8 mouse cellular contexts compared by ENCODE assay signal in genomic region chr1:152902665-152903516, GRCm38 (mm10). TPM values are rescaled to one million over a fixed set of nuclear protein-coding genes. Genes with fewer than 3 reads are reported as not detected.
DNase-seq lines count a peak whose midpoint lies in the region; ATAC-seq and TF ChIP-seq lines count a peak whose summit lies in the region.

No protein-coding gene starts in this region.

- H3K9ac ChIP-seq in heart, embryonic 11.5 days (ENCODE audit: low read depth, low read length): peak overlapping the region; percentile 98
- H3K9ac ChIP-seq in kidney, embryonic 16.5 days (replicated peaks; ENCODE audit: low read length): peak overlapping the region; percentile 95
- H3K9ac ChIP-seq in liver, adult 2 months (ENCODE audit: low read depth, low read length): peak overlapping the region; percentile 98

- TF ChIP-seq POLR2A in liver, adult 2 months (IDR thresholded peaks at IDR 0.05; ENCODE audit: extremely low read depth, insufficient read depth, low read length): 0 out of 2 replicates have a peak, but pooled peaks have one; percentile 22
- TF ChIP-seq POLR2A in myocyte (IDR thresholded peaks at IDR 0.05; ENCODE audit: insufficient read length, low read depth): peak; percentile 27

- 0% methylated on average over 41 of the region's 69 CpGs for WGBS in heart, embryonic 11.5 days (ENCODE audit: insufficient replicate concordance)
- WGBS in kidney, embryonic 16.5 days: 0% methylated on average over 58 of the region's 69 CpGs
- WGBS in liver, adult 2 months: under 1% methylated on average over 53 of the region's 69 CpGs

- ATAC-seq in erythroblast, adult 5-6 weeks (replicated peaks; ENCODE audit: low FRiP score, poor library complexity, severe bottlenecking): peak; percentile 82
- ATAC-seq in heart, embryonic 11.5 days (replicated peaks; ENCODE audit: insufficient number of reproducible peaks, low FRiP score, low TSS enrichment): peak; percentile 91
- peak; percentile 89 for ATAC-seq in kidney, embryonic 16.5 days (ENCODE audit: low FRiP score, low TSS enrichment)

- H3K79me2 ChIP-seq in liver, adult 2 months (ENCODE audit: control insufficient read depth, insufficient read depth, low read length): peaks cover 23% of the 10 kb centered on the region
- peaks cover 42% of the 10 kb centered on the region for H3K79me2 ChIP-seq in myocyte (ENCODE audit: control insufficient read depth, insufficient read depth)

- peak overlapping the region; percentile 97 for H3K4me3 ChIP-seq in heart, embryonic 11.5 days (ENCODE audit: low read depth, low read length)
- peak overlapping the region; percentile 94 for H3K4me3 ChIP-seq in kidney, embryonic 16.5 days (ENCODE audit: low read length)
- peak overlapping the region; percentile 96 for H3K4me3 ChIP-seq in liver, adult 2 months (ENCODE audit: insufficient read depth, low read depth, low read length)
- H3K4me3 ChIP-seq in myocyte: peak overlapping the region; percentile 46

- no peak for TF ChIP-seq CTCF in liver, adult 2 months (IDR thresholded peaks at IDR 0.05; ENCODE audit: low read depth, low read length)

- peak; percentile 91 to 94 for DNase-seq in B cell, adult 2 months
- peak; percentile 99 for DNase-seq in brain, adult 2 months (ENCODE audit: low read depth, low spot score)
- DNase-seq in liver, adult 2 months (ENCODE audit: extremely low read depth, low read depth, low spot score): peak; percentile 84
- peak; percentile 97 for DNase-seq in splenic B cell, adult 2 months (ENCODE audit: low read depth, low spot score)

- peak overlapping the region; percentile 95 for H3K4me2 ChIP-seq in heart, embryonic 11.5 days
- peak overlapping the region; percentile 98 for H3K4me2 ChIP-seq in kidney, embryonic 16.5 days (replicated peaks; ENCODE audit: low read depth, low read length)
- peak overlapping the region; percentile 99 for H3K4me2 ChIP-seq in myocyte (ENCODE audit: low read depth)

- peak overlapping the region; percentile 89 for H3ac ChIP-seq in myocyte (ENCODE audit: control insufficient read depth, insufficient read length)

- no peaks in the 10 kb centered on the region for H3K27me3 ChIP-seq in heart, embryonic 11.5 days (ENCODE audit: control insufficient read depth, insufficient read depth, low read length)
- H3K27me3 ChIP-seq in kidney, embryonic 16.5 days (ENCODE audit: insufficient read depth, low read length): no peaks in the 10 kb centered on the region
- H3K27me3 ChIP-seq in liver, adult 2 months (ENCODE audit: control insufficient read depth, insufficient read depth, low read length): no peaks in the 10 kb centered on the region
- no peaks in the 10 kb centered on the region for H3K27me3 ChIP-seq in myocyte (ENCODE audit: control insufficient read depth, insufficient read depth, insufficient read length)
- no peaks in the 10 kb centered on the region for H3K27me3 ChIP-seq in splenic B cell, adult 2 months (ENCODE audit: control insufficient read depth, insufficient read depth, low read length, poor library complexity, severe bottlenecking)

- no peaks in the 10 kb centered on the region; the same call in 1 of the 2 replicates for H3K36me3 ChIP-seq in heart, embryonic 11.5 days (ENCODE audit: control insufficient read depth, insufficient read depth, low read length)
- H3K36me3 ChIP-seq in kidney, embryonic 16.5 days (ENCODE audit: insufficient read depth, low read length): no peaks in the 10 kb centered on the region
- no peaks in the 10 kb centered on the region for H3K36me3 ChIP-seq in liver, adult 2 months (ENCODE audit: control insufficient read depth, insufficient read depth, low read length)
- H3K36me3 ChIP-seq in myocyte (ENCODE audit: control insufficient read depth, insufficient read depth): no peaks in the 10 kb centered on the region
- no peaks in the 10 kb centered on the region for H3K36me3 ChIP-seq in splenic B cell, adult 2 months (ENCODE audit: control insufficient read depth, insufficient read depth, low read length, poor library complexity, severe bottlenecking)

- peak overlapping the region; percentile 98 for H3K27ac ChIP-seq in heart, embryonic 11.5 days (ENCODE audit: low read depth, low read length)
- H3K27ac ChIP-seq in kidney, embryonic 16.5 days (ENCODE audit: low read length): peak overlapping the region; percentile 100
- H3K27ac ChIP-seq in liver, adult 2 months (replicated peaks; ENCODE audit: insufficient read depth, low read depth, low read length): peak overlapping the region; percentile 99

- no peaks in the 10 kb centered on the region for H3K9me3 ChIP-seq in heart, embryonic 11.5 days (replicated peaks; ENCODE audit: control insufficient read depth, low read length)
- no peaks in the 10 kb centered on the region for H3K9me3 ChIP-seq in kidney, embryonic 16.5 days (ENCODE audit: low read length)

- H3K4me1 ChIP-seq in heart, embryonic 11.5 days (ENCODE audit: control insufficient read depth, insufficient read depth, low read length): peaks cover 7% of the 10 kb centered on the region; the same call in 1 of the 2 replicates
- H3K4me1 ChIP-seq in kidney, embryonic 16.5 days (ENCODE audit: insufficient read depth, low read length): peaks cover 17% of the 10 kb centered on the region
- H3K4me1 ChIP-seq in liver, adult 2 months (ENCODE audit: control insufficient read depth, insufficient read depth, low read length): peaks cover 4% of the 10 kb centered on the region; the same call in 1 of the 2 replicates

TF ChIP-seq in myocyte, 11 proteins besides CTCF, POLR2A, EP300 and RAD21:
- TF ChIP-seq E2F4 (IDR thresholded peaks at IDR 0.05; ENCODE audit: insufficient read depth) (no peak), POLR2AphosphoS2 (IDR thresholded peaks at IDR 0.05; ENCODE audit: insufficient read length, low read depth) (peak; percentile 62)
TF ChIP-seq in myocyte: peak in this region for 1.

RNA-seq across cellular contexts. Expression of gene Smg7, which starts 0.4 kb away (rescaled TPM):
- total RNA-seq in erythroblast, adult 5-6 weeks (2015; ENCODE audit: low replicate concordance): 24.8 and 27.6 TPM in 2 replicates
- 21.0 and 21.6 TPM in 2 replicates for total RNA-seq in erythroblast, adult 5-6 weeks (2017; ENCODE audit: low replicate concordance)
- 31.6 and 34.9 TPM in 2 replicates for polyA plus RNA-seq in heart, embryonic 11.5 days (2014; fragmentation: Nextera tagmentation; extraction: Ambion mirVana)
- polyA plus RNA-seq in kidney, embryonic 16.5 days (2015; fragmentation: Nextera tagmentation; extraction: Ambion mirVana): 25.9 and 32.6 TPM in 2 replicates
- total RNA-seq in liver, adult 2 months (2014; rRNA removed): 13.8 and 16.8 TPM in 2 replicates
- 15.0 and 21.8 TPM in 2 replicates for polyA plus RNA-seq in liver, adult 2 months (2012; rRNA removed)
- 13.6 TPM for polyA plus RNA-seq in myocyte (2012; fragmentation: generic; extraction: Trizol)

RNA-seq across cellular contexts. Expression of gene Nmnat2, which starts 51.9 kb away (rescaled TPM):
- total RNA-seq in erythroblast, adult 5-6 weeks (2015; ENCODE audit: low replicate concordance): not detected in 2 replicates
- 0.14 TPM in 1 of 2 replicates, not detected in the other for total RNA-seq in erythroblast, adult 5-6 weeks (2017; ENCODE audit: low replicate concordance)
- polyA plus RNA-seq in heart, embryonic 11.5 days (2014; fragmentation: Nextera tagmentation; extraction: Ambion mirVana): 0.92 and 0.93 TPM in 2 replicates
- 0.86 and 1.3 TPM in 2 replicates for polyA plus RNA-seq in kidney, embryonic 16.5 days (2015; fragmentation: Nextera tagmentation; extraction: Ambion mirVana)
- 0.18 and 0.20 TPM in 2 replicates for total RNA-seq in liver, adult 2 months (2014; rRNA removed)
- polyA plus RNA-seq in liver, adult 2 months (2012; rRNA removed): 0.10 and 0.23 TPM in 2 replicates
- 2.1 TPM for polyA plus RNA-seq in myocyte (2012; fragmentation: generic; extraction: Trizol)

Comparison
In these comparisons a context has a peak if more than half of its experiments do, and no peak if none do; other contexts are left out.
1. Peak in every context shown above with its lines: DNase-seq, ATAC-seq, H3K4me3 ChIP-seq and H3K27ac ChIP-seq.
2. H3K4me3 ChIP-seq: peak in every context shown above with its lines; median percentile 97 in heart, embryonic 11.5 days; 96 in liver, adult 2 months; 94 in kidney, embryonic 16.5 days; 46 in myocyte.